Mouse (Mus musculus) kidney, adult 10 weeks (tissue): ENCODE measurements around the gene Clk3. TPM values are rescaled to one million over a fixed set of nuclear protein-coding genes. Genes with fewer than 3 reads are reported as not detected.

ENCODE experiments used
- polyA plus RNA-seq: library from polyadenylated mRNA; stranded (reverse); fragments of 350-450 nt; fragmentation: Illumina TruSeq; extraction: RNeasy Lipid Tissue Mini Kit (QIAGEN cat#74804); gene quantifications from one replicate; pipeline ENCODE4 v1.2.3, GENCODE M21; 2014; ENCODE audit warnings: low read depth, low replicate concordance

Clk3 gene
- polyA plus RNA-seq: 23.9 TPM

DNA sequence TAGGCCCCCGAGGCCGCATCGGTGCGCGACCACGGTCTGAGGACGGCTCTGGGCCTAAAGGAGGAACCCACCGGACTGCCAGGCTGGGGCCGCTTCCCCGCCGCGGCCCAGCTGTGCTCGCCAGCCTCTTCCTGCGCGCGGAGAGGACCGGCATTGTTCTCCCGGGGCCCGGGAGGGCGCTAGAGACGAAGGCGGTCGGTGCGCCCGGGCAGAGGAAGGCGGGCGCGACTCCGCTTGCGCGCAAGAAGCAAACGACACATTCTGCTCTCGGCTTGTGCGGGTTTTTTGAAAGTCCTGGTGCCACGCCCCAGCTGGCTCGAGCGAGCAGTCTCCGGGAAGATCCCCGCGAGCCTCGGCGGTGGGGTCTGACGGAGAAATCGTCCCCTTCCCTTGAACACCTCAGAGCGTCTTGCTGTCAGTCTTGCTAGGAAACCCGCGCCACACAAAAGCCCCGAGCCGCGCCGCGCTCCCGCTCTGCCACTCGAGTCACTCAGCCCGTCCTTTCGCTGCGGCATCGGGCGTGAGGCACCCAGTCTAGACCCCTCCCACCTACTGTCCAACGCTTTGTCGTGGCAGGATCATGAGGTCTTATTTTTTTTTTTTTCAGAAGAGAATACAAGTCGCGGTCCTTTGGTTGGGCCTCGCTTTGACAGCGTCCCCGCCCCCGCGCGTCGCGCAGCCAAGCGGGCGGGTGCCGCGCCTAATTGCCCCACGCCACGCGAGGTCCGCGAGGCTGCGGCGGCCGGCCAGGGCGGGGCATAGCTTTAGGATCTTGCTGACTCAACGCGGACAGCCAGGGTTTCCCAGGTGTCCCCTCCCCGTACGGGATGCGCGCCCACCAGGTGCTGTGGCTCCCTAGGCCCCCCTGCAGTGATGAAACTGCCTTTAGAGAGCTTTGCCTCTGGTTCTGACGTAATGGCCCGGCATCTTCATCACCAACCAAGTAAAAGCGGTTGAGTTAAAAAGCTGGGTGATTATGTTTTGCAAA lies at the start of gene Clk3:
Gene Clk3, minus strand, starts transcription at position 497 of the 988 bp plus-strand sequence.

DNA sequence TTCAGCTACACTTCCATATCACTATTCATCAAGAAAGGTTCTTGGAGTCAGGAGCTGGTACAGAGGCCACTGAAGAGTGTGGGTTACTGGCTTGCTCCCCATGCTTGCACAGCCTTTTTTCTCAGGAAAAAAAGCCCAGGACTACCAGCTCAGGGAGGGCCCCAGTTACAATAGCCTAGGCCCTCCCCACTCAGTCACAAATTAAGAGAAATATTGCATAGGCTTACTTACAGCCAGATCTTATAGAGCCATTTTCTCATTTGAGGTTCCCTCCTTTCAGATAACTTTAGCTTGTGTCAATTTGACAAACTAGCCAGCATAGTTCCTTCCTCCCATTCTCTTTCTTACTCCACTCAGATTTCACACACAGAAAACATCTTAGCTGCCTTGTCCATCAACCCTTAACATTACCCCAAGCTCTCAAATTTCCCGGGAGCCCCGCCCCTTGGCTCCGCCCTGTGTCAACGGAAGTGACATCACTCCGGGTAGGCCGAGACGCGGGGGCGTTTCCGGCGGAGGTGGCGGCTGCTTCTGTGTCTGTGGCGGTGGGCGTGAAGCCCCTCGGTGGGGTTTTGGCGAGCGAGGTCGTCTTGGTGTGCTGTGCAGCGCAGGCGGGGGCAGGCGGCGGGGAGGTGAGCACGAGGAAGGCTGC lies 57.5 kb downstream of the Clk3 start, which contains the start of gene Edc3:
Gene Edc3, plus strand, starts transcription at position 473 of the 652 bp plus-strand sequence.

Other genes with a start within 250 kb of the Clk3 start
- gene Cox5a, start 244.6 kb downstream of the Clk3 start, polyA plus RNA-seq: 1,567 TPM
- gene Fam219b, start 228.3 kb downstream of the Clk3 start, polyA plus RNA-seq: 6.4 TPM
- 16.5 TPM for gene Mpi, start 213.1 kb downstream of the Clk3 start, polyA plus RNA-seq
- gene Scamp2, start 204.9 kb downstream of the Clk3 start, polyA plus RNA-seq: 28.1 TPM
- 6.8 TPM for gene Ulk3, start 176.4 kb downstream of the Clk3 start, polyA plus RNA-seq
- not detected for gene Cplx3, start 159.6 kb downstream of the Clk3 start, polyA plus RNA-seq
- gene Lman1l, start 145.1 kb downstream of the Clk3 start, polyA plus RNA-seq: not detected
- 1.9 TPM for gene Csk, start 112.2 kb downstream of the Clk3 start, polyA plus RNA-seq
- gene Cyp1a2, start 82.2 kb downstream of the Clk3 start, polyA plus RNA-seq: not detected
- 1.3 TPM for gene Cyp1a1, start 77.9 kb downstream of the Clk3 start, polyA plus RNA-seq
- 2.6 TPM for gene Edc3, start 57.3 kb downstream of the Clk3 start, polyA plus RNA-seq
- gene Arid3b, start 70.9 kb upstream of the Clk3 start, polyA plus RNA-seq: 0.89 TPM
- gene Ubl7, start 145.1 kb upstream of the Clk3 start, polyA plus RNA-seq: 45.6 TPM
- gene Sema7a, start 174.3 kb upstream of the Clk3 start, polyA plus RNA-seq: 0.57 TPM
- gene Cyp11a1, start 240.6 kb upstream of the Clk3 start, polyA plus RNA-seq: 0.40 TPM